Mouse (Mus musculus): ENCODE results near the gene Acvrl1.

DNA sequence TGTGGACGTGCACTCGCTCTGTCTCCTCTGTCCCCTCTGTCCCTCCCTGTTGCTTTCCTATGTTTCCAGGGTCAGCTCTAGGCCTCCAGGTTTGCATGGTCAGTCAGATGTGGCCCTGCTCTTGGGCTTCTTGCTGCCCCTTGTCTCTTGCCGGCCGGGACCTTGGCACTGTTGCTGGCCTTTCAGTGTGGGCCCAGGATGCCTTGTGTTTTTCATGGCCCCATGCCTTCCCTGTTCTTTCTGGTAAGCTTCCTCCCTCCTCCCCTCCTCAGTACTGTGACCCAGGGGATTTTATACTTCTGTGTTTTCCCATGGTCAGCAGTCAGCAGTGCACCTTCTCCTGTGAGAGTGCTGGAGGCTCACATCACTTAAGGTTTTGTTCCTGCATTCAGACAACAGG is 53.2 kb downstream of the Acvrl1 start:
- TF ChIP-seq CTCF (IDR thresholded peaks at IDR 0.05): no peak
- TF ChIP-seq EP300 (IDR thresholded peaks at IDR 0.05): no peak

All from lung, postnatal 0 days (tissue).